Mouse (Mus musculus) hindbrain, embryonic 15.5 days (tissue): ENCODE data around the gene Nfkb1. TPM values are rescaled to one million over a fixed set of nuclear protein-coding genes. Genes with fewer than 3 reads are reported as not detected.

ENCODE experiments used
- ATAC-seq: fragments of 200-750 bp; cut with Nextera tagmentation; 2 replicates; pipeline ENCODE4 v1.8.0; 2017; ENCODE audit warnings: low read depth, moderate number of reproducible peaks, moderate TSS enrichment; ENCODE audit not compliant: low FRiP score
- H3K27ac ChIP-seq: fragments of 300-500 bp; sonication (generic); replicated peaks from 2 replicates; pipeline ENCODE4 v1.5.1; 2015; ENCODE audit warnings: mild to moderate bottlenecking, inconsistent platforms
- H3K27me3 ChIP-seq: fragments of 300-500 bp; sonication (generic); 2 replicates; pipeline ENCODE4 v1.6.1; 2015; ENCODE audit warnings: control low read depth, inconsistent platforms
- H3K36me3 ChIP-seq: fragments of 300-500 bp; sonication (generic); 2 replicates; pipeline ENCODE4 v1.6.1; 2015; ENCODE audit warnings: control low read depth, inconsistent platforms
- H3K4me1 ChIP-seq: fragments of 300-500 bp; sonication (generic); replicated peaks from 2 replicates; pipeline ENCODE4 v1.6.1; 2015; ENCODE audit warnings: control low read depth, inconsistent platforms
- H3K4me2 ChIP-seq: fragments of 300-500 bp; sonication (generic); 2 replicates; pipeline ENCODE4 v1.6.1; 2015; ENCODE audit warnings: moderate library complexity, mild to moderate bottlenecking, inconsistent platforms
- H3K4me3 ChIP-seq: fragments of 300-500 bp; sonication (generic); 2 replicates; pipeline ENCODE4 v1.5.1; 2015; ENCODE audit warnings: mild to moderate bottlenecking, inconsistent platforms
- H3K9ac ChIP-seq: fragments of 300-500 bp; sonication (generic); 2 replicates; pipeline ENCODE4 v1.6.1; 2015; ENCODE audit warnings: inconsistent platforms
- H3K9me3 ChIP-seq: fragments of 300-500 bp; sonication (generic); 2 replicates; pipeline ENCODE4 v1.6.1; 2016; ENCODE audit warnings: control low read depth, inconsistent platforms
- WGBS: fragments of 180-500 bp; shearing (Covaris S2); methylation state at CpG from one replicate; pipeline ENCODE4 v1.1.7; 2015; 5-methylcytosine and 5-hydroxymethylcytosine counted together
- polyA plus RNA-seq: library from polyadenylated mRNA; unstranded; fragments of >200 nt; fragmentation: Nextera tagmentation; extraction: Ambion mirVana; gene quantifications from 2 replicates; pipeline ENCODE4 v1.2.1, GENCODE M21; 2015

Nfkb1 gene
- polyA plus RNA-seq, 1 experiment from 2014 or later, result 8.4 TPM

DNA sequence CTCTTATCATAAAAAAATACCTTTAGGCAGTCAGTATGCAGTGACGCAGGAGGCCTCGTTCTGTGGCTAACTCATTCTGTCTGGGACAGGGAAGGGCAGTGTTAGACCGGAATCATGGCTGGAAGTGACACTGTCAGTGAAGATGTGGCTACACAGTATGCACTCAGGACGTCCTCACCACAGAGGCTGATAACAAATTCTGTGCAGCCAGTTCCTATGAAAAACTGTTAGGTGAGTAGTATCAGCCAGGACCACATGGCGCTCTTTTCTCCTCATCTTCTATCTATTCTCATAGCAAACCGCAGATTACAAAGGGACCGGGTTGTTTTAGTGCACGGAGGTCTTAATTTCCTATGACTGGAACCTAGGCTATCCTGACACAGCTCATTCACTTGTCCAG, 4.9 kb upstream of the Nfkb1 start:
- Histone ChIP-seq H3K9me3 (no peaks in the 10 kb centered on the region), H3K9ac (no peak overlapping the region), H3K4me3 (no peak overlapping the region), H3K27ac (no peak overlapping the region), H3K4me2 (no peak overlapping the region), H3K36me3 (no peaks in the 10 kb centered on the region), H3K27me3 (no peaks in the 10 kb centered on the region), H3K4me1 (peaks cover 11% of the 10 kb centered on the region)
- 91% methylated on average over 8 of the region's 8 CpGs for WGBS
- no peak for ATAC-seq

DNA sequence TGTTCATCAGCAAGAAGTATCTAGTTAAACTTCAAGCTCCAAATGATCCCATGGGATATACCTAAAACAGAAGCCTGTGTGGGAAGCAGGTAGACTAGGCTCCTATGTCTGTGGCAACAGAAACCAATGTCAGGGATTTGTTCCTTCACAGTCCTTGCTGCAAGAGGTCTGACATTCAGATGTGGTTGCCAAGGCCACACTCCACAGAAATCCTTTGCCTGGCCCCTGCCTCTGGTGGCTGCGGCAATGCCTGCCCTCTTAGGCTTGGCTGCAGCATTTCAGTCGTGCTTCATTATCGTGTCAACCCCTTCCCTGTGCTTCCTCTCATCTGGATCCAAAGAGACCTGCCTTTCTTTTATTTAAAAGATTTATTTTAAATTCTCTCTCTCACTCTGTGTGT, 1.7 kb upstream of the Nfkb1 start:
- ATAC-seq, result no peak
- Histone ChIP-seq H3K36me3 (no peaks in the 10 kb centered on the region), H3K4me2 (no peak overlapping the region), H3K4me3 (no peak overlapping the region), H3K27me3 (no peaks in the 10 kb centered on the region), H3K9ac (no peak overlapping the region), H3K4me1 (peaks cover 33% of the 10 kb centered on the region), H3K9me3 (no peaks in the 10 kb centered on the region), H3K27ac (no peak overlapping the region)
- 8% methylated on average over 3 of the region's 3 CpGs for WGBS

DNA sequence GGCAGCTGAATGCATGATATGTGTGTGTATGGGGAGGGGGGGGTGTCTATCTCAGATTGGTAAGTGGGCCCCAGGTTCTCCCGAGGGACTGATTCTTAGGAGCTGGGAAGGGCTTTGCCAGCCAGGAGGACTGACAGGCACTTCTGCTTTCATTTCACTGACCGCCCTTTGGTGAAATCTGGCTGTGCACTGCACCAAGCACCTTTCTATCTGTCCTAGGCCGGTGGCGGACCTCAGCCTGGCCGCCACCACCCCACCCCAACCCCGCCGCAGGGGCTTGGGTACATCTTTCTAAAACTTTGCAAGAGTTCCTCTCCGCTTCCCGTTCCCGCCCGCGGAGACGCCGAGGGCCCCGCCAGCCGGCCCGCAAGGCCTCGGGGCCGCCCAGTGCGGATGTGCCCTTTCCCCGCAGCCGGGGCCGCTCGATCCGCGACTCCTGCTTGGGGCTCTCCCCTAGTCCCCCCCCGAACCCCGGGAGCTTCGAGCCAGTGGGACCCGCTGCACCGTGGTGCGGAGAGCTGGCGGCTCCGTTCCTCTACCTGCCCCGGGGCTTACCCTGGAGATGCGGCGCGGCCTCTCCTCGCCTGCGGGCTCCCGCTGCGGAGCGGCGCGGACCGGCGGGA, 668 bp downstream of the Nfkb1 start:
- H3K9ac ChIP-seq, result peak overlapping the region; percentile 94
- H3K27me3 ChIP-seq, result no peaks in the 10 kb centered on the region
- peak; percentile 82 for ATAC-seq
- peaks cover 34% of the 10 kb centered on the region for H3K4me1 ChIP-seq
- peak overlapping the region; percentile 93 for H3K27ac ChIP-seq
- WGBS, result 1% methylated on average over 47 of the region's 47 CpGs
- peak overlapping the region; percentile 92 for H3K4me3 ChIP-seq
- peak overlapping the region; percentile 82 for H3K4me2 ChIP-seq
- H3K9me3 ChIP-seq, result no peaks in the 10 kb centered on the region
- no peaks in the 10 kb centered on the region for H3K36me3 ChIP-seq

DNA sequence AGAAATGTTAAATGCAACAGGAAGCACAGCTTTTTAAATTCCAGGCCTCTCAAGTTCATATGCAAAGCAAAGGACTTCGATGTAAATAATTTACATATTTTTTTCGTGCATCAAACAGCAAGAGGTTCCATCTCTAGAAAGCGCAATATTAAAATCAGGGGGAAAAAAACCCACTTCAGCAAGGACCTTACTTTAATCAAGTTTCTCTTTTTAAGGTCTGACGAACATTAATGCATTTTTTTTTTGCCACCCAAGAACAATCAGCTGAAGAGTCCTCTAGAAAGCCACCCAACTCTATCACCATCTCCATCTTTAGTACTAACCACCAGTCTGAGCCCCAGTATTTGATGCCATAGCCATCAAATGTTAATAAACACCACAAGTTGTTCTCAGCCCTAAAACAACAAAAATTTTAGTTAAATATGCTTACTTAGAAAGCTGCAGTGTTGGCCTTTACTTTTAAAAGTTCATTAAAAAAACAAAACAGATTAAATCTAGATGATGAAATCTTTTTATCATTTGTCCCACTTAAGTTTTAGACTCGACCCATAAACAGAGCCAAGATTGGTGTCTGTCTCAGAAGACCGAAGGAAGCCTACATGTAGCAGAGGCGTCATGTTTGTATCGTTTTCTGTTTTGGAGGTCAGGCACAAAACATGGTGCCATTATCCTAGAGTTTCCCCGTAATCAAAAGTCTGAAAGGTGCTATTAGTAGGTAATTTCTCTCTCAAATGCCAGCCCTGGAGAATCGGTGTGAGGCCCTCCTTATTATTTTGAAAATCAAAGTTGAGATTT, 1.4 kb downstream of the Nfkb1 start:
- H3K27me3 ChIP-seq, result no peaks in the 10 kb centered on the region
- ATAC-seq, result no peak
- H3K4me2 ChIP-seq, result peak overlapping the region; percentile 82
- no peaks in the 10 kb centered on the region for H3K9me3 ChIP-seq
- peak overlapping the region; percentile 92 for H3K4me3 ChIP-seq
- H3K27ac ChIP-seq, result peak overlapping the region; percentile 93; the same call in 1 of the 2 replicates
- H3K9ac ChIP-seq, result peak overlapping the region; percentile 94
- H3K36me3 ChIP-seq, result no peaks in the 10 kb centered on the region
- peaks cover 34% of the 10 kb centered on the region for H3K4me1 ChIP-seq
- 50% methylated on average over 10 of the region's 10 CpGs for WGBS

DNA sequence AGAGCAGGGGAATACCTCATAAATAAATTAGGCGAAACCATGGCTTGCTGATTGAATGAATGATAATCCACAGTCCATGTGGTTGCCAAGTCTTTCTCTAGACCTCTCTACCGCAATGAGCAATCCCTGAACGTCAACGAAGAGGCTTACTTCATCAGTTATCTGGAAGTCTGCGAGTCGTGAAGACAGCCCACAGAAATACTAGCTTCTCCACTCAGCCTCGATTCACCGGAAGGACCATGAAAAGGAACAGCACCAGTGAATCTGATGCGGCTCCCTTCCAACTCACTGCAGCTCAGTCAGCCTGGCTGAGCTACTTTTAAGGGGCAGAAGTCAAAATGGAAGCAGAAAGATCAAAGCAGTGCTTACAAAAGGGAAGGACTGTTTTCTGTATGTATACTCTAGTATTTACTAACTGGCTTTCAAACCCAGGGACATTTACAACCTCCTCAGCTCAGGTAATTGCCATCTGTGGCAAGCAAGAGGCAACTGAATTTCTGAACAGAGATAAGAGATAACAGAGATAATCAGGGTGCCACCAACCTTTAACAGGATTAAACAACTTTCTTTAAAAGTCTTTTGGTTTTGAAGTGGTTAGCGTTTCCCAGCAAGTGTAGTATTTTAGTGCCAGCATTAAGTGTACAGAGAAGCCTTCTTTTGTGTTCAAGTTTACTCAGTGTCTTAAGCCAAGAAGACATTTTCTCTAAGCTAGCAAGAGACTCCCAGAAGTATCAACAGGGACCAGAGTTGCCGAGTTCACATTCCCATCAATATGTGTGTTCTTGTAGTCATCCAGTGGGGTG, 2.2 kb downstream of the Nfkb1 start:
- no peak for ATAC-seq
- H3K9ac ChIP-seq, result peak overlapping the region; percentile 94; the same call in 1 of the 2 replicates
- H3K27ac ChIP-seq, result no peak overlapping the region
- 64% methylated on average over 11 of the region's 11 CpGs for whole genome bisulfite sequencing
- H3K4me1 ChIP-seq, result peaks cover 34% of the 10 kb centered on the region
- no peaks in the 10 kb centered on the region for H3K36me3 ChIP-seq
- H3K4me2 ChIP-seq, result peak overlapping the region; percentile 82
- H3K27me3 ChIP-seq, result no peaks in the 10 kb centered on the region
- no peaks in the 10 kb centered on the region for H3K9me3 ChIP-seq
- peak overlapping the region; percentile 5; the same call in 1 of the 2 replicates for H3K4me3 ChIP-seq

DNA sequence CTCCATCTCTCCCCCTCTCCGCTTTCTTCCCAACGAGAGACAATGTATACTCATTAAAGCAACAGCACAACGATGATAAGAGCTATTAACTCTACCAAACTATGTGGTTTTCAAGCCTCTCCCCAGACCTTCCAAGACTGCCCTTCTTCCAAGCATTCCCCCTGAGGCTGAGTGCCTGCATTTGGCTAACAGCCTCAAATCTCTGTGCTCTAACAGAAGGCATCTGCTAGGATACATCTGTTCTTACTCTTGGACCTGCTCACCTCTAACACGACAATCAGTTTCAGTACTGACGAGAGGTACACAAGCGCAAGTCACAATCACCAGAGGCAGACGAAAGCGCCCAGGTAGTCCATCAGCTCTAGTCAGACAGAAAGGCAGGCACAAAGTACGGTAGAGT, 3.4 kb downstream of the Nfkb1 start:
- ATAC-seq, result no peak
- WGBS, result 72% methylated on average over 9 of the region's 9 CpGs
- H3K27me3 ChIP-seq, result no peaks in the 10 kb centered on the region
- H3K4me2 ChIP-seq, result no peak overlapping the region
- H3K9me3 ChIP-seq, result no peaks in the 10 kb centered on the region
- H3K4me1 ChIP-seq, result peaks cover 34% of the 10 kb centered on the region
- no peak overlapping the region for H3K9ac ChIP-seq
- H3K27ac ChIP-seq, result no peak overlapping the region
- no peak overlapping the region for H3K4me3 ChIP-seq
- H3K36me3 ChIP-seq, result no peaks in the 10 kb centered on the region

DNA sequence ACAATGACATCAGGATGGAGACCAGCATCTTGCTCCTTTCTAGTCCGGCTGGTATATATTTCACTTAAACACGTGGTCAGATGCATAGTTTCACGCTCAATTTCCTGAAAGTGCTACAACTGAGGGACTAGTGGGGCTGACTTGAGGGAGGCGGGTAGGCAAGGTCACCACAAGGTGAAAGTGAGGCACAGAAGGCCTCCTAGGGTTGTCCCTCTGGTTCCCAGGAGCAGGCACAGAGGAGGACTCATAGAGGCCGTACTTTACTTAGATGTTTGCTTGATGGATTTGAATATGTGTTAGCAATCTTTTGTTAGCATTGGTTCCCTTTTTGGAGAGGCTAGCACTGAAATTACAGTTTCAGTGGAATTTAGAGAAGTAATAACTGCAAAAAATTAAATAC, 4.9 kb downstream of the Nfkb1 start:
- H3K27ac ChIP-seq, result no peak overlapping the region
- peaks cover 26% of the 10 kb centered on the region for H3K4me1 ChIP-seq
- H3K4me3 ChIP-seq, result no peak overlapping the region
- 56% methylated on average over 5 of the region's 5 CpGs for WGBS
- H3K4me2 ChIP-seq, result no peak overlapping the region
- no peaks in the 10 kb centered on the region for H3K36me3 ChIP-seq
- no peaks in the 10 kb centered on the region for H3K9me3 ChIP-seq
- no peak overlapping the region for H3K9ac ChIP-seq
- ATAC-seq, result no peak
- H3K27me3 ChIP-seq, result no peaks in the 10 kb centered on the region

DNA sequence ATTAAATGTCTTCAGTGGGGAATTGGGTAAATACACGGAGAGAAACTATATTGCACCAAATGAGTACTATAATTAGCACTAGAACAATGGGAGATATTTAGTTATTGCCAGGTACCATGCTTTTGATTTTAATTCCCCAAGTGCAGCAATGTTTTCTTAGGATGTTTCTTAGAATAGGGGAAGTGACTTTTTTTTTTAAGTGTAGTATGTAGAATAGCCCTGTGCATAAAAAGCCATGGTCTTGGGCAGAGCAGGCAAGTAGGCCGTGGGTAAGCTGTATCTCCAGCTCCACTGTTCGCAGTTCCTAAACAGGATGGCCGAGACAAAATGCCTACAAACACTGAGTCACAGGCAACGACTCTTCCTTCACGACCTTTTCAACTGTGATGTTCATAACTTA, 8.1 kb downstream of the Nfkb1 start:
- ATAC-seq, result no peak
- no peak overlapping the region for H3K4me3 ChIP-seq
- no peaks in the 10 kb centered on the region for H3K27me3 ChIP-seq
- H3K4me1 ChIP-seq, result peaks cover 7% of the 10 kb centered on the region; the same call in 1 of the 2 replicates
- H3K9ac ChIP-seq, result no peak overlapping the region
- H3K4me2 ChIP-seq, result no peak overlapping the region
- H3K36me3 ChIP-seq, result no peaks in the 10 kb centered on the region
- no peak overlapping the region for H3K27ac ChIP-seq
- WGBS, result 77% methylated on average over 6 of the region's 6 CpGs
- no peaks in the 10 kb centered on the region for H3K9me3 ChIP-seq

DNA sequence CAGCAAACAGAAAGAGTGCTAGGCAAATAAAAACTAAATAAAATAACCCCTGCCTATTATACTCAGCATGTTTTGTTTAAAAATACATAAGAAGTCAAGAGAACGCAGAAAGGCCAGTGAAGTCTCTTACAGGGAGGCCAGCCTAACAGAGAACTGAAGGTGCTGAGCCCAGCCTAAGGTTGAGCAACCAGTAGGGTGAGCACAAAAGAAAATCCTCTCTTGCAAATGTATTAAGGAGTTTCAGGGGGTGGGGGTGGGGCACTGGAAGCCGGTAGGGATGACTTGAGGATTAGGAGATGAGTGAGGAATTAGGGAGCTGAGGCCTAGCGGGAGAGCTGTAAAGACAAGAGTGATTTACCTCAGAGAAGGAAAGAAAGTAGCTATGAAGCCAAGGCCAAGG, 9.1 kb downstream of the Nfkb1 start:
- ATAC-seq, result no peak
- WGBS, result 29% methylated on average over 3 of the region's 3 CpGs
- no peak overlapping the region for H3K9ac ChIP-seq
- no peaks in the 10 kb centered on the region for H3K36me3 ChIP-seq
- H3K9me3 ChIP-seq, result no peaks in the 10 kb centered on the region
- no peak overlapping the region for H3K4me2 ChIP-seq
- no peak overlapping the region for H3K27ac ChIP-seq
- peaks cover 4% of the 10 kb centered on the region; the same call in 1 of the 2 replicates for H3K4me1 ChIP-seq
- no peak overlapping the region for H3K4me3 ChIP-seq
- H3K27me3 ChIP-seq, result no peaks in the 10 kb centered on the region

DNA sequence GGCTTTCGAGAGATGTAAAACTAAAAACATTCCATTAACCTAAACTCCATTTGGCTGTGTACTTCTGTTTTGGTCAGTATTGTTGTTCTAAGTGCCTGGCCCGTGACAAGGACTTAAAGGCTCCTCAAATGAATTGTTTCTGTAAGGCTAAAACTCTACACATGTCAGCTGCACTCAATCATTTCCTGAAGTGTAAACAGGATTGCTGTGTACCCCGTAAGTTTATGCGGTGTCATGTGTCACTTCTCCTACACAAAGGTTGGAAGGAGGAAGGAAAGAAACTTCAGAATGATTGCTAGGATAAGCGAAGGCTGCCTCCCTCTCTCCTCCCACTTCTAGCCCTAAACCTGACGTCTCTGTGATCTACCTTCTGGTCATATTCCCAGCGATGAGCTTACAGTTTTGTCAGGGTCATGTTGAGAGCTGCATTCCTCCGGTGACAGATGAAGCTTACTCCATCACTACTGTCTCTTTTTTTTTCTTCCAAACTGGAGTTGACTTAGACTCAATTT, 10.0 kb downstream of the Nfkb1 start:
- H3K9ac ChIP-seq, result no peak overlapping the region
- peaks cover 4% of the 10 kb centered on the region; the same call in 1 of the 2 replicates for H3K4me1 ChIP-seq
- no peak for ATAC-seq
- WGBS, result 72% methylated on average over 8 of the region's 8 CpGs
- H3K27ac ChIP-seq, result no peak overlapping the region
- no peak overlapping the region for H3K4me3 ChIP-seq
- H3K9me3 ChIP-seq, result no peaks in the 10 kb centered on the region
- H3K27me3 ChIP-seq, result no peaks in the 10 kb centered on the region
- no peak overlapping the region for H3K4me2 ChIP-seq
- H3K36me3 ChIP-seq, result no peaks in the 10 kb centered on the region

DNA sequence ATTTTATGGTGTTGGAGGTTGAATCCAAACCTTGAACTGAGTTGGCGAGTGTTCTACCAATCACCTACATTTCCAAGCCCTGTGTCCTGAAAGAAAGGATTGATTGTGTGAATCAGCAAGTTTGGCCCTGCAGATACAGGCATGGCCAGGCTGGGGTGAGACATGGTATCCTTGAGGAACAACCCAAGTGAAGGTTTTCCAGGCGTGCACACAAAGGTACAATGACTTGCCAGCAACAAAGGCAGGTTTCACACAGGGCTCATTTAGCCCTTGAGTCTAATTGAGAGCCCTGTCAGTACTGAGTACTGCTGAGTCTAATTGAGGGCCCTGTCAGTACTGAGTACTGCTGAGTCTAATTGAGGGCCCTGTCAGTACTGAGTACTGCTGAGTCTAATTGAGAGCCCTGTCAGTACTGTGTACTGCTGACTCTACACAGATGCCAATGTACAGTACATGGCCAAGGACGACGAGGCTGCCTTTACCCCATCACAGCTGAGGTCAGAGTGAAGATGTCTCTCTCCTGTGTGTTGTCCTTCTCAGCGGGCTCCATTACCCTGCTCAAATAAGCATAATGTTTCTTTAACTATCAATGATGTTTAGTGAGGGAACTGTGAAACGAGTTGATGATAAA, 11.0 kb downstream of the Nfkb1 start:
- 84% methylated on average over 6 of the region's 6 CpGs for WGBS

More for the DNA sequence above, 11.0 kb downstream of the Nfkb1 start:
- 0 out of 2 replicates have a peak, but pooled peaks have one; percentile 24 for ATAC-seq
- no peaks in the 10 kb centered on the region for H3K9me3 ChIP-seq
- peaks cover 10% of the 10 kb centered on the region for H3K4me1 ChIP-seq
- no peaks in the 10 kb centered on the region for H3K27me3 ChIP-seq
- no peak overlapping the region for H3K27ac ChIP-seq
- H3K4me3 ChIP-seq, result no peak overlapping the region
- H3K4me2 ChIP-seq, result no peak overlapping the region
- H3K36me3 ChIP-seq, result no peaks in the 10 kb centered on the region
- H3K9ac ChIP-seq, result no peak overlapping the region
